Comparison of ENCODE assay signal across 9 mouse cellular contexts in the genomic region with DNA sequence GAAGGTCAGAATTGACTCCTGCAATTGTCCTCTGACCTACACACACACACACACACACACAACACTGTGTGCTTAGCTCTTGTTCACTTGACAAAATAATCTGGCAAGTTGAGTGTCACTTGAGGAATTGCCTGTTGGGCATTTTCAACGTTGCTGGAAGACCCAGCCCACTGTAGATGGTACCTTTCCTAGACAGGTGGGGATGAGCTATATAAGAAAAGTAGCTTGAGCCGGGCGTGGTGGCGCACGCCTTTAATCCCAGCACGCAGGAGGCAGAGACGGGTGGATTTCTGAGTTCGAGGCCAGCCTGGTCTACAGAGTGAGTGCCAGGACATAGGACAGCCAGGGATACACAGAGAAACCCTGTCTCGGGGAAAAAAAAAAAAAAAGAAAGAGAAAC. TPM values are rescaled to one million over a fixed set of nuclear protein-coding genes. Genes with fewer than 3 reads are reported as not detected.
DNase-seq lines count a peak whose midpoint lies in the region; ATAC-seq and TF ChIP-seq lines count a peak whose summit lies in the region.
"Had no signal": no experiment of that assay in that cellular context is flagged by ENCODE, and none has a peak within 500 bp of the region (broad histone marks: within the 10 kb centered on the region; RNA-seq: fewer than 3 reads in every experiment).

No protein-coding gene starts in this region.

- H3K9ac ChIP-seq in forebrain, embryonic 14.5 days (ENCODE audit: low read length) = peak overlapping the region; percentile 61
- H3K9ac ChIP-seq in liver, embryonic 15.5 days = peak overlapping the region; percentile 70

- no peak for TF ChIP-seq CTCF in E14TG2a.4 (conservative IDR thresholded peaks at IDR 0.05; ENCODE audit: low read length)

- DNase-seq in heart, embryonic 10.5 days (ENCODE audit: low spot score) = no peak
- DNase-seq in heart, postnatal 25 days (ENCODE audit: low spot score) = no peak
- no peak for DNase-seq in forebrain, embryonic 14.5 days (ENCODE audit: low spot score)
- no peak for DNase-seq in frontal cortex, postnatal 10 days (ENCODE audit: low spot score in 2 of 2)
- no peak for DNase-seq in left cerebral cortex, postnatal 36 days (ENCODE audit: low spot score in 2 of 2)
- DNase-seq in lung, adult 18-20 months = no peak

- H3K36me3 ChIP-seq in heart, embryonic 10.5 days = peaks cover 32% of the 10 kb centered on the region
- H3K36me3 ChIP-seq in E14TG2a.4 (ENCODE audit: insufficient read depth, low read length) = peaks cover 32% of the 10 kb centered on the region
- H3K36me3 ChIP-seq in forebrain, embryonic 14.5 days (ENCODE audit: control insufficient read depth, insufficient read depth, low read length) = peaks cover 30% of the 10 kb centered on the region
- peaks cover 31% of the 10 kb centered on the region for H3K36me3 ChIP-seq in liver, embryonic 15.5 days (replicated peaks)

- peak overlapping the region; percentile 68 for H3K4me2 ChIP-seq in forebrain, embryonic 14.5 days (ENCODE audit: low read length)
- H3K4me2 ChIP-seq in liver, embryonic 15.5 days = peak overlapping the region; percentile 77

- H3K9me3 ChIP-seq in heart, embryonic 10.5 days = no peaks in the 10 kb centered on the region
- H3K9me3 ChIP-seq in E14TG2a.4 (ENCODE audit: low read length) = peaks cover 8% of the 10 kb centered on the region
- H3K9me3 ChIP-seq in forebrain, embryonic 14.5 days (replicated peaks; ENCODE audit: control insufficient read depth, low read length) = no peaks in the 10 kb centered on the region
- H3K9me3 ChIP-seq in liver, embryonic 15.5 days (replicated peaks) = no peaks in the 10 kb centered on the region

- ATAC-seq in forebrain, embryonic 14.5 days = no peak
- no peak for ATAC-seq in liver, embryonic 15.5 days (ENCODE audit: insufficient read depth)

- peak overlapping the region; percentile 94 for H3K27ac ChIP-seq in heart, embryonic 10.5 days
- H3K27ac ChIP-seq in forebrain, embryonic 14.5 days (ENCODE audit: low read depth, low read length) = 0 out of 2 replicates have a peak overlapping the region, but pooled peaks have one; percentile 14
- peak overlapping the region; percentile 84 for H3K27ac ChIP-seq in liver, embryonic 15.5 days (replicated peaks)

- peaks cover 16% of the 10 kb centered on the region for H3K4me1 ChIP-seq in heart, embryonic 10.5 days
- peaks cover 62% of the 10 kb centered on the region for H3K4me1 ChIP-seq in E14TG2a.4 (replicated peaks; ENCODE audit: low read depth, low read length)
- peaks cover 10% of the 10 kb centered on the region for H3K4me1 ChIP-seq in forebrain, embryonic 14.5 days (ENCODE audit: control insufficient read depth, insufficient read depth, low read length)
- H3K4me1 ChIP-seq in liver, embryonic 15.5 days (replicated peaks) = peaks cover 36% of the 10 kb centered on the region

- no peaks in the 10 kb centered on the region for H3K27me3 ChIP-seq in heart, embryonic 10.5 days (ENCODE audit: insufficient read depth, poor library complexity, severe bottlenecking)
- H3K27me3 ChIP-seq in E14TG2a.4 (ENCODE audit: insufficient read depth, low read length) = no peaks in the 10 kb centered on the region
- no peaks in the 10 kb centered on the region for H3K27me3 ChIP-seq in forebrain, embryonic 14.5 days (replicated peaks; ENCODE audit: control insufficient read depth, insufficient read depth, low read length)
- no peaks in the 10 kb centered on the region for H3K27me3 ChIP-seq in liver, embryonic 15.5 days

- intact Hi-C loops in heart, postnatal 25 days (cut with DNase I) = no loop called here
- intact Hi-C loops in left cerebral cortex, postnatal 36 days (cut with DNase I) = loop anchor here (5.0 kb wide), 1 partner anchor 36 kb away; a partner anchor contains a TSS

- peak overlapping the region; percentile 81 for H3K4me3 ChIP-seq in heart, embryonic 10.5 days
- H3K4me3 ChIP-seq in E14TG2a.4 (replicated peaks; ENCODE audit: low read length) = peak overlapping the region; percentile 93
- peak overlapping the region; percentile 46 for H3K4me3 ChIP-seq in forebrain, embryonic 14.5 days (ENCODE audit: low read depth, low read length)
- H3K4me3 ChIP-seq in liver, embryonic 15.5 days (replicated peaks) = peak overlapping the region; percentile 72

- 76% methylated on average over 9 of the region's 9 CpGs for WGBS in heart, embryonic 10.5 days
- 81% methylated on average over 9 of the region's 9 CpGs for WGBS in forebrain, embryonic 14.5 days
- 69% methylated on average over 9 of the region's 9 CpGs for WGBS in liver, embryonic 15.5 days (ENCODE audit: insufficient replicate concordance)

RNA-seq across cellular contexts. Expression of a gene that starts 1.0 kb away (rescaled TPM):
- 119 and 134 TPM in 2 replicates for polyA plus RNA-seq in heart, embryonic 10.5 days (2016; fragmentation: Nextera tagmentation; extraction: Ambion mirVana)
- total RNA-seq in heart, postnatal 25 days (2021) = 10 to 100 TPM; 45.3 to 45.4 TPM
- polyA plus RNA-seq in forebrain, embryonic 14.5 days (2014; fragmentation: Nextera tagmentation; extraction: Ambion mirVana) = 56.9 and 58.3 TPM in 2 replicates
- 31.5 and 33.6 TPM in 2 replicates for polyA plus RNA-seq in liver, embryonic 15.5 days (2015; fragmentation: Nextera tagmentation; extraction: Ambion mirVana)
- 10 to 100 TPM; 14.2 to 16.7 TPM for total RNA-seq in left cerebral cortex, postnatal 36 days (2021)

RNA-seq across cellular contexts. Expression of a gene that starts 14.9 kb away (rescaled TPM):
- 1.3 and 2.5 TPM in 2 replicates for polyA plus RNA-seq in heart, embryonic 10.5 days (2016; fragmentation: Nextera tagmentation; extraction: Ambion mirVana)
- total RNA-seq in heart, postnatal 25 days (2021) = 1 to 10 TPM; 1.5 TPM
- 0.74 and 1.9 TPM in 2 replicates for polyA plus RNA-seq in forebrain, embryonic 14.5 days (2014; fragmentation: Nextera tagmentation; extraction: Ambion mirVana)
- polyA plus RNA-seq in liver, embryonic 15.5 days (2015; fragmentation: Nextera tagmentation; extraction: Ambion mirVana) = 9.5 and 10.5 TPM in 2 replicates
- under 1 TPM in 1 of 2 experiments, not detected in 1; 0.34 TPM for total RNA-seq in left cerebral cortex, postnatal 36 days (2021)
- total RNA-seq: layer of hippocampus, adult 18-20 months had no signal

RNA-seq across cellular contexts. Expression of a gene that starts 35.6 kb away (rescaled TPM):
- 49.0 and 59.6 TPM in 2 replicates for polyA plus RNA-seq in heart, embryonic 10.5 days (2016; fragmentation: Nextera tagmentation; extraction: Ambion mirVana)
- 10 to 100 TPM; 48.2 to 53.2 TPM for total RNA-seq in heart, postnatal 25 days (2021)
- polyA plus RNA-seq in forebrain, embryonic 14.5 days (2014; fragmentation: Nextera tagmentation; extraction: Ambion mirVana) = 22.8 and 26.7 TPM in 2 replicates
- polyA plus RNA-seq in liver, embryonic 15.5 days (2015; fragmentation: Nextera tagmentation; extraction: Ambion mirVana) = 18.2 and 23.1 TPM in 2 replicates
- total RNA-seq in left cerebral cortex, postnatal 36 days (2021) = 10 to 100 TPM; 70.8 to 76.7 TPM

Comparison
In these comparisons a context has a peak if more than half of its experiments do, and no peak if none do; other contexts are left out.
1. H3K27ac ChIP-seq: peak in every context shown above with its lines; median percentile 94 in heart, embryonic 10.5 days; 84 in liver, embryonic 15.5 days; 14 in forebrain, embryonic 14.5 days.